7 mouse cellular contexts compared by ENCODE assay signal in genomic region chr17:15371967-15372835, GRCm38 (mm10). TPM values are rescaled to one million over a fixed set of nuclear protein-coding genes. Genes with fewer than 3 reads are reported as not detected.
A peak's percentile ranks its signal among the peaks of the same experiment; 100 is the strongest.
DNase-seq lines count a peak whose midpoint lies in the region; ATAC-seq lines count a peak whose summit lies in the region.

No protein-coding gene starts in this region.

- H3K36me3 ChIP-seq in forebrain, embryonic 10.5 days (replicated peaks), result peaks cover 64% of the 10 kb centered on the region
- H3K36me3 ChIP-seq in midbrain, embryonic 16.5 days (ENCODE audit: control insufficient read depth, insufficient read depth, low read length), result peaks cover 28% of the 10 kb centered on the region

- peaks cover 9% of the 10 kb centered on the region for H3K4me1 ChIP-seq in brown adipose tissue, adult 24 weeks (ENCODE audit: control insufficient read depth, insufficient read depth, insufficient read length, low read length)
- H3K4me1 ChIP-seq in forebrain, embryonic 10.5 days, result peaks cover 77% of the 10 kb centered on the region
- peaks cover 32% of the 10 kb centered on the region for H3K4me1 ChIP-seq in midbrain, embryonic 16.5 days (ENCODE audit: control insufficient read depth, insufficient read depth, low read length)

- WGBS in forebrain, embryonic 10.5 days, result 41% methylated on average over 17 of the region's 17 CpGs
- WGBS in midbrain, embryonic 16.5 days, result 19% methylated on average over 17 of the region's 17 CpGs

- H3K4me2 ChIP-seq in midbrain, embryonic 16.5 days (ENCODE audit: low read length), result peak overlapping the region; percentile 70

- no peak for ATAC-seq in midbrain, embryonic 16.5 days
- no peak for ATAC-seq in cerebellum, adult (ENCODE audit: insufficient number of reproducible peaks, low FRiP score, low TSS enrichment)

- H3K27ac ChIP-seq in brown adipose tissue, adult 24 weeks (replicated peaks; ENCODE audit: low read depth, low read length), result peak overlapping the region; percentile 76
- peak overlapping the region; percentile 95 for H3K27ac ChIP-seq in forebrain, embryonic 10.5 days
- no peak overlapping the region for H3K27ac ChIP-seq in midbrain, embryonic 16.5 days (ENCODE audit: low read length)

- peaks cover 10% of the 10 kb centered on the region; the same call in 1 of the 2 replicates for H3K9me3 ChIP-seq in forebrain, embryonic 10.5 days
- H3K9me3 ChIP-seq in midbrain, embryonic 16.5 days (replicated peaks; ENCODE audit: control insufficient read depth, low read length, poor library complexity, severe bottlenecking), result no peaks in the 10 kb centered on the region

- H3K27me3 ChIP-seq in forebrain, embryonic 10.5 days (ENCODE audit: poor library complexity, severe bottlenecking), result peaks cover 57% of the 10 kb centered on the region
- no peaks in the 10 kb centered on the region for H3K27me3 ChIP-seq in midbrain, embryonic 16.5 days (ENCODE audit: control insufficient read depth, insufficient read depth, low read depth, low read length)

- intact Hi-C loops in left cerebral cortex, postnatal 10 days (cut with DNase I), result no loop called here

- peak overlapping the region; percentile 8 for H3K9ac ChIP-seq in midbrain, embryonic 16.5 days (ENCODE audit: low read depth, low read length)

- no peak for DNase-seq in forebrain, embryonic 10.5 days (ENCODE audit: extremely low spot score, low spot score)
- DNase-seq in kidney, adult 9 months, result peak; percentile 82
- DNase-seq in Muller cell, postnatal 12 days (ENCODE audit: inconsistent ontology term), result no peak
- no peak for DNase-seq in left cerebral cortex, postnatal 10 days (ENCODE audit: extremely low spot score in 1 of 2, low spot score in 2 of 2)

- H3K4me3 ChIP-seq in brown adipose tissue, adult 24 weeks (ENCODE audit: insufficient read depth, low read depth, low read length), result peak overlapping the region; percentile 38
- H3K4me3 ChIP-seq in forebrain, embryonic 10.5 days, result peak overlapping the region; percentile 88
- peak overlapping the region; percentile 71 for H3K4me3 ChIP-seq in midbrain, embryonic 16.5 days (ENCODE audit: low read depth, low read length)

RNA-seq across cellular contexts. Expression of gene Dll1, which starts 4.5 kb away (rescaled TPM):
- polyA plus RNA-seq in brown adipose tissue, adult 24 weeks (2012; ENCODE audit: insufficient read depth, insufficient read length, missing spikeins), result 1.9 and 4.6 TPM in 2 replicates
- polyA plus RNA-seq in forebrain, embryonic 10.5 days (2016; fragmentation: Nextera tagmentation; extraction: Ambion mirVana), result 53.3 and 56.3 TPM in 2 replicates
- 17.8 and 18.5 TPM in 2 replicates for polyA plus RNA-seq in midbrain, embryonic 16.5 days (2015; fragmentation: Nextera tagmentation; extraction: Ambion mirVana)
- 10 to 100 TPM; 10.6 to 12.0 TPM for total RNA-seq in left cerebral cortex, postnatal 10 days (2021)

RNA-seq across cellular contexts. Expression of gene Fam120b, which starts 23.8 kb away (rescaled TPM):
- polyA plus RNA-seq in brown adipose tissue, adult 24 weeks (2012; ENCODE audit: insufficient read depth, insufficient read length, missing spikeins), result 7.7 and 10.2 TPM in 2 replicates
- 26.4 and 28.5 TPM in 2 replicates for polyA plus RNA-seq in forebrain, embryonic 10.5 days (2016; fragmentation: Nextera tagmentation; extraction: Ambion mirVana)
- 50.0 and 54.3 TPM in 2 replicates for polyA plus RNA-seq in midbrain, embryonic 16.5 days (2015; fragmentation: Nextera tagmentation; extraction: Ambion mirVana)
- 10 to 100 TPM; 33.5 to 35.8 TPM for total RNA-seq in left cerebral cortex, postnatal 10 days (2021)

Comparison
In these comparisons a context has a peak if more than half of its experiments do, and no peak if none do; other contexts are left out.
1. H3K4me3 ChIP-seq: peak in every context shown above with its lines; median percentile 88 in forebrain, embryonic 10.5 days; 71 in midbrain, embryonic 16.5 days; 38 in brown adipose tissue, adult 24 weeks.